Mouse (Mus musculus): ENCODE measurements around the gene Krt6a. TPM values are rescaled to one million over a fixed set of nuclear protein-coding genes. Genes with fewer than 3 reads are reported as not detected.

The Krt6a gene
- 0.09 TPM in 1 of 2 replicates, not detected in the other for polyA plus RNA-seq (2014; fragmentation: Nextera tagmentation; extraction: Ambion mirVana)

DNA sequence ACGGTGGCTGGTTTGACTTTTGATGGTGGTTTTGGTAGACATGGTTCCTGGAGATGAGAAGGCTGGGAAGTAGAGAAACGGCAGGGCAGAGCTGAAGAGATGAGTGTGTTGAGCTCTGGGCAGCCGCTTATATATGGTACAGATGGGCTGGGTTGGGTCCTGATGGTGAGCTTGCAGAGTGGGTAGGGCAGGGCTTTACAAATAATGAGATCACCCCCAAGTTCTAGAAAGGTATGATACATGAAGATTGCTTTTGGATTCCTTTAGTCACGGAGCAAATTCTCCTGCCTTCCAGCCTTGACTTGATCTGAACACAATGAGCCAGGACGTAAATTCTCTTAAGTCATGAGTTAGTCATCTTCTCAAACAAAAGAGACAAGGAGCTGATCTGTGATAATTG, at the start of gene Krt6a:
TSS of gene Krt6a (minus strand) at position 101 of the 400 bp plus-strand sequence.
- H3K9ac ChIP-seq (ENCODE audit: low read length), result no peak within 1 kb of the TSS
- H3K4me1 ChIP-seq (ENCODE audit: control insufficient read depth, insufficient read depth, low read length), result no peaks in the 10 kb centered on the region
- no peak for ATAC-seq (ENCODE audit: insufficient read depth, low FRiP score, low TSS enrichment)
- H3K9me3 ChIP-seq (ENCODE audit: control insufficient read depth, low read length), result no peaks in the 10 kb centered on the region
- H3K4me2 ChIP-seq (ENCODE audit: low read depth), result no peak within 1 kb of the TSS
- 86% methylated on average over 5 of the region's 5 CpGs for WGBS
- H3K27me3 ChIP-seq (ENCODE audit: control insufficient read depth, insufficient read depth, low read length), result no peaks in the 10 kb centered on the region
- H3K4me3 ChIP-seq (ENCODE audit: low read depth, low read length), result no peak within 1 kb of the TSS
- no peak within 1 kb of the TSS for H3K27ac ChIP-seq (ENCODE audit: low read depth, low read length)
- no peak for DNase-seq (ENCODE audit: low spot score)
- H3K36me3 ChIP-seq (ENCODE audit: control insufficient read depth, insufficient read depth, low read length), result no peaks in the 10 kb centered on the region

GRCm38 (mm10) chr15:101742711-101743110, 48.6 kb upstream of the Krt6a start, which contains the start of gene Krt71:
Gene Krt71, minus strand, starts transcription at chr15:101743109.
- Histone ChIP-seq H3K27me3 (ENCODE audit: control insufficient read depth, insufficient read depth, low read length) (no peaks in the 10 kb centered on the region), H3K4me3 (ENCODE audit: low read depth, low read length) (no peak within 1 kb of the TSS), H3K4me1 (ENCODE audit: control insufficient read depth, insufficient read depth, low read length) (no peaks in the 10 kb centered on the region), H3K4me2 (ENCODE audit: low read depth) (no peak within 1 kb of the TSS), H3K9ac (ENCODE audit: low read length) (no peak within 1 kb of the TSS), H3K36me3 (ENCODE audit: control insufficient read depth, insufficient read depth, low read length) (no peaks in the 10 kb centered on the region), H3K9me3 (ENCODE audit: control insufficient read depth, low read length) (no peaks in the 10 kb centered on the region), H3K27ac (ENCODE audit: low read depth, low read length) (no peak within 1 kb of the TSS)
- ATAC-seq (ENCODE audit: insufficient read depth, low FRiP score, low TSS enrichment), result no peak
- no peak for DNase-seq (ENCODE audit: low spot score)
- WGBS, result 59% methylated on average over 14 of the region's 14 CpGs

GRCm38 (mm10) chr15:101737786-101738185, 43.7 kb upstream of the Krt6a start:
- Histone ChIP-seq H3K4me2 (ENCODE audit: low read depth) (no peak overlapping the region), H3K27ac (ENCODE audit: low read depth, low read length) (no peak overlapping the region), H3K9me3 (ENCODE audit: control insufficient read depth, low read length) (no peaks in the 10 kb centered on the region), H3K4me1 (ENCODE audit: control insufficient read depth, insufficient read depth, low read length) (no peaks in the 10 kb centered on the region), H3K4me3 (ENCODE audit: low read depth, low read length) (no peak overlapping the region), H3K36me3 (ENCODE audit: control insufficient read depth, insufficient read depth, low read length) (no peaks in the 10 kb centered on the region), H3K9ac (ENCODE audit: low read length) (no peak overlapping the region), H3K27me3 (ENCODE audit: control insufficient read depth, insufficient read depth, low read length) (no peaks in the 10 kb centered on the region)
- DNase-seq (ENCODE audit: low spot score) (no peak), ATAC-seq (ENCODE audit: insufficient read depth, low FRiP score, low TSS enrichment) (no peak)
- 78% methylated on average over 7 of the region's 7 CpGs for WGBS

DNA sequence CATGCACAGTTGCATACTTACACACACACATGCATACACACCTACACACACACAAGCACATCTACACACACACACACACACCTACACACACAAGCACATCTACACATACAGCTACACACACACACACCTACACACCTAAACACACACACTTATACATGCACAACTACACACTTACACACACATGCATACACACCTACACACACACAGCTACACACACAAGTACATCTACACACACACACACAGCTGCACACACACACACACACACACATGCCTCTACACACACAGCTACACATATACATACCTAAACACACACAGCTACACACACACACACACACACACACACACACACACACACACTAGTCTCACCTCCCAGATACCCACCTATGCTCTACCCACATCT, 36.5 kb upstream of the Krt6a start:
- Histone ChIP-seq H3K27me3 (ENCODE audit: control insufficient read depth, insufficient read depth, low read length) (no peaks in the 10 kb centered on the region), H3K4me2 (ENCODE audit: low read depth) (no peak overlapping the region), H3K9ac (ENCODE audit: low read length) (no peak overlapping the region), H3K4me3 (ENCODE audit: low read depth, low read length) (no peak overlapping the region), H3K27ac (ENCODE audit: low read depth, low read length) (no peak overlapping the region), H3K36me3 (ENCODE audit: control insufficient read depth, insufficient read depth, low read length) (no peaks in the 10 kb centered on the region), H3K4me1 (ENCODE audit: control insufficient read depth, insufficient read depth, low read length) (no peaks in the 10 kb centered on the region), H3K9me3 (ENCODE audit: control insufficient read depth, low read length) (no peaks in the 10 kb centered on the region)
- DNase-seq (ENCODE audit: low spot score) (no peak), ATAC-seq (ENCODE audit: insufficient read depth, low FRiP score, low TSS enrichment) (no peak)

- Histone ChIP-seq H3K36me3 (ENCODE audit: control insufficient read depth, insufficient read depth, low read length) (no peaks in the 10 kb centered on the region), H3K9ac (ENCODE audit: low read length) (no peak overlapping the region), H3K9me3 (ENCODE audit: control insufficient read depth, low read length) (no peaks in the 10 kb centered on the region), H3K4me3 (ENCODE audit: low read depth, low read length) (no peak overlapping the region), H3K4me2 (ENCODE audit: low read depth) (no peak overlapping the region), H3K27me3 (ENCODE audit: control insufficient read depth, insufficient read depth, low read length) (no peaks in the 10 kb centered on the region), H3K27ac (ENCODE audit: low read depth, low read length) (no peak overlapping the region), H3K4me1 (ENCODE audit: control insufficient read depth, insufficient read depth, low read length) (no peaks in the 10 kb centered on the region)
- DNase-seq (ENCODE audit: low spot score) (no peak), ATAC-seq (ENCODE audit: insufficient read depth, low FRiP score, low TSS enrichment) (no peak)
- WGBS, result 59% methylated on average over 5 of the region's 5 CpGs
Observed at GRCm38 (mm10) chr15:101724686-101725085, 30.6 kb upstream of the Krt6a start.

GRCm38 (mm10) chr15:101715831-101716230, 21.7 kb upstream of the Krt6a start:
- no peaks in the 10 kb centered on the region for H3K27me3 ChIP-seq (ENCODE audit: control insufficient read depth, insufficient read depth, low read length)
- no peak overlapping the region for H3K4me2 ChIP-seq (ENCODE audit: low read depth)
- no peak overlapping the region for H3K27ac ChIP-seq (ENCODE audit: low read depth, low read length)
- H3K4me1 ChIP-seq (ENCODE audit: control insufficient read depth, insufficient read depth, low read length), result no peaks in the 10 kb centered on the region
- H3K4me3 ChIP-seq (ENCODE audit: low read depth, low read length), result no peak overlapping the region
- no peaks in the 10 kb centered on the region for H3K36me3 ChIP-seq (ENCODE audit: control insufficient read depth, insufficient read depth, low read length)
- ATAC-seq (ENCODE audit: insufficient read depth, low FRiP score, low TSS enrichment), result no peak
- H3K9me3 ChIP-seq (ENCODE audit: control insufficient read depth, low read length), result no peaks in the 10 kb centered on the region
- DNase-seq (ENCODE audit: low spot score), result no peak
- H3K9ac ChIP-seq (ENCODE audit: low read length), result no peak overlapping the region
- WGBS, result 83% methylated on average over 3 of the region's 3 CpGs

- H3K36me3 ChIP-seq (ENCODE audit: control insufficient read depth, insufficient read depth, low read length), result no peaks in the 10 kb centered on the region
- DNase-seq (ENCODE audit: low spot score) (no peak), ATAC-seq (ENCODE audit: insufficient read depth, low FRiP score, low TSS enrichment) (no peak)
- H3K9ac ChIP-seq (ENCODE audit: low read length), result no peak overlapping the region
- no peak overlapping the region for H3K4me2 ChIP-seq (ENCODE audit: low read depth)
- 87% methylated on average over 5 of the region's 5 CpGs for WGBS
- H3K9me3 ChIP-seq (ENCODE audit: control insufficient read depth, low read length), result no peaks in the 10 kb centered on the region
- no peak overlapping the region for H3K27ac ChIP-seq (ENCODE audit: low read depth, low read length)
- no peaks in the 10 kb centered on the region for H3K4me1 ChIP-seq (ENCODE audit: control insufficient read depth, insufficient read depth, low read length)
- no peaks in the 10 kb centered on the region for H3K27me3 ChIP-seq (ENCODE audit: control insufficient read depth, insufficient read depth, low read length)
- no peak overlapping the region for H3K4me3 ChIP-seq (ENCODE audit: low read depth, low read length)
Observed at GRCm38 (mm10) chr15:101714356-101714755, 20.2 kb upstream of the Krt6a start.

GRCm38 (mm10) chr15:101713731-101714130, 19.6 kb upstream of the Krt6a start:
- Histone ChIP-seq H3K4me2 (ENCODE audit: low read depth) (no peak overlapping the region), H3K36me3 (ENCODE audit: control insufficient read depth, insufficient read depth, low read length) (no peaks in the 10 kb centered on the region), H3K4me1 (ENCODE audit: control insufficient read depth, insufficient read depth, low read length) (no peaks in the 10 kb centered on the region), H3K27ac (ENCODE audit: low read depth, low read length) (no peak overlapping the region), H3K9me3 (ENCODE audit: control insufficient read depth, low read length) (no peaks in the 10 kb centered on the region), H3K9ac (ENCODE audit: low read length) (no peak overlapping the region), H3K4me3 (ENCODE audit: low read depth, low read length) (no peak overlapping the region), H3K27me3 (ENCODE audit: control insufficient read depth, insufficient read depth, low read length) (no peaks in the 10 kb centered on the region)
- ATAC-seq (ENCODE audit: insufficient read depth, low FRiP score, low TSS enrichment) (no peak), DNase-seq (ENCODE audit: low spot score) (no peak)
- WGBS, result 85% methylated on average over 8 of the region's 8 CpGs

DNA sequence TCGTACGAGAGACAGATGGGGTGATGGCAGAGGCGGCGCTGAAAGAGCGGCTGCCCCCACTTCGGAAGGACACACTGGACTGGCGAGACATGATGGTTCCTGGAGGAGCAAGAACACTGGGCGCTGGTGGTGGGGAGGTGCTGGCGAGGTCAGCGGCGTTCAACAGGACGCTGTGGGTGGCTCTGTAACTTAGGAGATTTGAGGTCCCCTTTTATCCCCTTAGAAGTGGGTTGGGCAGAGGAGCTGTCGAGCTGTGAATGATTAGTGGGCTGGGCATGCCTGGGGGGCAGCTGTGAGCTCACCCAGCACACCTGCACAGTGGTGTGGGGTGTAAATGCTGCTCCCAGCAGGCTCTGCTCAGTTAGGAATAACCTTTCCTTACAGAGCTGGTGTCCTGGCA, 18.6 kb upstream of the Krt6a start, which contains the start of gene Krt5:
TSS of gene Krt5 (minus strand) at position 179 of the 400 bp plus-strand sequence.
- Histone ChIP-seq H3K9ac (ENCODE audit: low read length) (no peak within 1 kb of the TSS), H3K4me1 (ENCODE audit: control insufficient read depth, insufficient read depth, low read length) (no peaks in the 10 kb centered on the region), H3K36me3 (ENCODE audit: control insufficient read depth, insufficient read depth, low read length) (no peaks in the 10 kb centered on the region), H3K27me3 (ENCODE audit: control insufficient read depth, insufficient read depth, low read length) (no peaks in the 10 kb centered on the region), H3K27ac (ENCODE audit: low read depth, low read length) (no peak within 1 kb of the TSS), H3K9me3 (ENCODE audit: control insufficient read depth, low read length) (no peaks in the 10 kb centered on the region), H3K4me2 (ENCODE audit: low read depth) (no peak within 1 kb of the TSS), H3K4me3 (ENCODE audit: low read depth, low read length) (no peak within 1 kb of the TSS)
- ATAC-seq (ENCODE audit: insufficient read depth, low FRiP score, low TSS enrichment) (no peak), DNase-seq (ENCODE audit: low spot score) (no peak)
- 71% methylated on average over 13 of the region's 13 CpGs for WGBS

Measured in neural tube, embryonic 11.5 days (tissue).